Mouse (Mus musculus) layer of hippocampus, postnatal 25 days (tissue): ENCODE results near the gene Eefsec. TPM values are rescaled to one million over a fixed set of nuclear protein-coding genes. Genes with fewer than 3 reads are reported as not detected.

Experiments used
- DNase-seq, 2 experiments: peaks; one replicate each; pipeline ENCODE4 v3.0.0; 2022; ENCODE audit warnings: mixed read lengths in 2 of 2, low spot score in 1 of 2; ENCODE audit errors: extremely low spot score in 1 of 2
- total RNA-seq, 2 experiments: library from RNA; stranded (reverse); gene quantifications; 2 replicates each; pipeline ENCODE4 v1.2.3; 2021

The Eefsec gene
- total RNA-seq, 2 experiments from 2014 or later: 23.0 to 23.2 TPM

GRCm38 (mm10) chr6:88267970-88268369 is 178.4 kb downstream of the Eefsec start:
- DNase-seq: no peak

- DNase-seq: no peak
Observed at GRCm38 (mm10) chr6:88267068-88267467, 179.3 kb downstream of the Eefsec start.

DNA sequence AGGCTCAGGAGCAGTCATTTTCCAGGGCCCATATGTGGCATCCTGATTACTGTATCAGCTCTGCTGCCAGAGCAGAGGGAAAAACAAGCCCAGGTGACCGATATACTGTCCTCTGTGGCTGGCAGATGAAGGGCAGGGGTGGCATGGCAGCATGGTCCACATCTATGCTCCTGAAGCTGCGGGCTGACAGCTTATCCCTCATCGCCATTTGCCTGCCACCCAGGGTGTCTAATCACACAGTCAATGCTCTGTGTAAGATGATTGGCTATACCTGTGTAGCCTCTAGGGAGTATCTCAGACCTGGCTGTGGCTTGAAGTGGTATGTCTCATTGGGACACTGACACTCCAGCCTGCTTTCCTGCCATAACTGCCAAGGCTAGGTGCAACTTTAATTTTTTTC is 180.3 kb downstream of the Eefsec start:
- no peak for DNase-seq

- no peak for DNase-seq
Observed at GRCm38 (mm10) chr6:88265355-88265754, 181.0 kb downstream of the Eefsec start.

GRCm38 (mm10) chr6:88262160-88262559 is 184.2 kb downstream of the Eefsec start:
- DNase-seq: peak in 1 of 2 experiments; percentile 11

DNA sequence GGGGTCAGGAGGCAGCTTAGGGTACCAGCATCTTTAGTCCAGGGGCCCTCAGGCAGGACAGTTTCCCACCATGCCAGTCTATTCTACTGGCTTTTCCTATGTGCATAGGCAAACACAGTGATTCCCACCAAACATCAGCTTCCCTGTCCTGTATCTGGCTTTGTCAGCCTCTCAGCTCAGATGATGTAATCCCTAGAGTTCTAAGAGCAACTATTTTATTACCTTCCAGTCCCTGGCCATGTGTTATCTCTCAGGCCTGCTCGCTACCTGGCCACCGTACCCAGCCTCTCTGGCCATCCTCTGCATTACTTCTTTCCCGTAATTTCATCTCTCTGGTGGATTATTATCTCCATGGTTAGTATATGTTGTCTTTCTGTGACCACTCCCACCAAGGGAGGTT is 185.7 kb downstream of the Eefsec start:
- DNase-seq: no peak

DNA sequence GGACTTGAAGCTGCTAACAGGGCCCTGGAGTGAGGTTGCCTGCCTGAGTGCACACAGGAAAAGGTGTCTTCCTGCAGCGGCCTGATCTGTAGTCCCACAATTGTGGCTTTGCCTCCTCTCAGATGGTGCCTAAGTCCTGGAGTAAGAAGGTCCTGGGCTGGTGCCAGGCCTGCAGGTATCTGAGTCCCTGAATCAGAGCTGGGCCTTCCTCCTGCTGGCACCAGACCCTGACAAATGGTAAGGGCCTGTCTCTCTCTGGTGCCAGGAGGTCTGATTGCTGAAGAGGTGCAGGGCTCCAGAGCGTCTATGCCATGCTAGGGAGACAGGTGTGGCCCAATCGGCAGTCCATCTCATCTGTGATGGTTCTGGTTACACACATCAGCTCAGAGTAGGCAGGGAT is 186.7 kb downstream of the Eefsec start:
- no peak for DNase-seq

- DNase-seq: no peak
Observed at GRCm38 (mm10) chr6:88255435-88255834, 190.9 kb downstream of the Eefsec start.

GRCm38 (mm10) chr6:88254082-88254481 is 192.3 kb downstream of the Eefsec start:
- DNase-seq: no peak

DNA sequence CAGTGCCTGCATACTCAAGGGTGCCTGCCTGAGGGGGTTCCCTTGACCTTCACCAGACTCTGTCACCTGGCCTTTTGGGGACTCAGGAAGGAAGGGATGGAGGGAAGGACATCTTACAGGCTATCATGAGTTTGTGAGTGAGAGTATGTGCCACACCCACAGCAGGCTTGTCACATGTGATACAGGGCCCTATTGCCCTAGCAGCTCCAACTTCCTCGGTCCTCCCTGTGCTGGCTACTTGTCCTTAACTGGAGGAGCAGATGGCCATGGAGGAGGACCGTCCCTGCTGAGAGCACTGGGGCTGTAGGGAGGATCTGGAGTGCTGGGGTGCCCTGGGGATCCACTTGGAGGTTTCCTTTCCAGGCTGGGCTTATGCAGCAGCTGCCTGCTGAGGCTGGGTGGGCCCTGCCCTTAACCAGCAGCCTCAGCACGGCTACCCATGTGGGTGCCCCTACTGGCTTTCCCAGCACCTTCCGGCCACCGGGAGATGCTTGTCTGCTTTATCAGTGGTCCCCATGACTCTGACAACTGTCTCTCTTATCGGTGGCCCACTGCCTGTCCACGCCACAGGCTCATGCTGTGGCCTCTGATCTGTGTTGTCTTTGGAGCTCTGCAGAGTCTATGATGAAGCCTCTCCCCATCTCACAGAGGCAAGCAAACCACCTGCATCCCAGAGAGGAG is 194.4 kb downstream of the Eefsec start:
- no peak for DNase-seq

- DNase-seq: no peak
Observed at GRCm38 (mm10) chr6:88251396-88251795, 194.9 kb downstream of the Eefsec start.

- DNase-seq: no peak
Observed at GRCm38 (mm10) chr6:88249231-88249630, 197.1 kb downstream of the Eefsec start.

- DNase-seq: peak in 1 of 2 experiments; percentile 43
Observed at GRCm38 (mm10) chr6:88242604-88243003, 203.7 kb downstream of the Eefsec start.

DNA sequence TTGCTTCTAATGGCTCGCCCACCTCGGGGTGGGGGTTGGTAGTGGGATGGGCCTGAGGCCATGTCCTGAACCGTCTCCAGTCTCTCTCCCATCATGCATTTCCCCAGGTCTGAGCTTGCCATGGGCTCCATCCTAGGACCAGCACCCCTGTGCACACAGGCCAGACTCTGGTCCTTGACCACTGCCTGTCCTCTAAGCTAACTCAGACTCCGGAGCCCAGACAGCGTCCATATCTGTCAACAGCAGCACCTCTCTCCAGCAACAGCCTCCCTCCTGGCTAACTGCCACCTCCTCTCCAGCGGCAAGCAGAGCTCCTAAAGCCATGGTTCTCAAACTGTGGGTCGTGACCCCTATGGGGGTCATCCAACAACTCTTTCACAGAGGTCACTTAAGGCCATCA is 209.8 kb downstream of the Eefsec start:
- DNase-seq: no peak

DNA sequence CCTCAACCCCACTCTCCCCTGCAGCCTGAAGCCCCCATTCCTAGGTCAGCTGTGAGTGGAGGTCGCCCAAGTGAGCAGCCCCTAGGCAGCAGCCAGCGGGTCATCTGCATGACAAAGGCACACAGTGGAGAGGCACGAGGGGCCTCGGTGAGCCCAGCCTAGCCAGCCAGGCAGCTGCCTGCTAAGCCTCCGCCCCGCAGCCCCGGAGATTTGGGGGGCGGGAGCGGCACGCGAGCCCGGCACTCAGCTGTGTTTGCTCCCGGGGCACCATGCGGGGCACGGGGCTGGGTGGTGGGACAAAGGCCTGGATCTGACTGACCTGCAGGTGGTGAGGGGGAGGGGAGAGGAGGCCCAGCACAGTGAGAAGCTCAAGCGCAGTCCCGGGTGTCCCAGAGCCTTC is 210.4 kb downstream of the Eefsec start:
- DNase-seq: no peak

DNA sequence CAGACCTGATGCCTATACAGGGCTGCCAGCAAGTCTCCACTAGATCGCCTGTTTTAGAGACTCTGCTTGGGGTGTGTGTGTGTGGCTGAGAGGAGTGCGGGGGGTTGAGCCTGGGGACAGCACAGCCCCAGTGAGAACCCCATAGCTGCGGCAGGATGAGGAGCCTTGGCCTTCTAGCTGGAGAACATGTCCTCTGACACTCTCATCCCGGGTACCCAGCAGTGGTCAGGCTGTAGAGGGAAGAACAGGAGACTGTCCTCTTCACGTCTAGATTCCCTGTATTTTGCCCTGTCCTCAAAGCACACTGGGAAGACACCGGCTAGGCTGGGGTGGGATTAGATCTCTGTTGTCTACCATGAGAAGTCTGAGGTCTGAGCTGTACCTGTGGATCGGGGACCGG is 210.9 kb downstream of the Eefsec start:
- no peak for DNase-seq

DNA sequence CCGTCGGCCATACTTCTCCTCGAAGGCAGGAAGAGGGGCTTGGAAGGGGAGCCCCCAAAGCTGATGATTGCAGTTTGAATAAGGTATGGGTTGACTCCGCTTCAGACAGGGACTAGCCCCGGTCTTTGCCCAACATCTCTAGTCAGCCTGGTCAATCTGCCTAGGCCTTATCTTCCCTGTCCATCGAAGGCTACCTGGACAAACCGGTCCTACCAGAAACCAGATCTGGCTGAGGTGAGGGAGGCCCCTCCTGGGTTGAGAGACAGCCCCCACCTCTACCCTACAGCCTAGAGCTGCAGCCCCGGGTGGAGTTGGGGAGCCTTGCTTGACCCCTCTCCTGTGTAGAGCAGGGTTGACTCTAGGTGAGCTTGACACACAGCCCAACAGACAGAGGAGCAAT is 212.3 kb downstream of the Eefsec start:
- DNase-seq: no peak

- DNase-seq: no peak
Observed at GRCm38 (mm10) chr6:88232221-88232620, 214.1 kb downstream of the Eefsec start.

GRCm38 (mm10) chr6:88231821-88232220 is 214.5 kb downstream of the Eefsec start:
- no peak for DNase-seq

DNA sequence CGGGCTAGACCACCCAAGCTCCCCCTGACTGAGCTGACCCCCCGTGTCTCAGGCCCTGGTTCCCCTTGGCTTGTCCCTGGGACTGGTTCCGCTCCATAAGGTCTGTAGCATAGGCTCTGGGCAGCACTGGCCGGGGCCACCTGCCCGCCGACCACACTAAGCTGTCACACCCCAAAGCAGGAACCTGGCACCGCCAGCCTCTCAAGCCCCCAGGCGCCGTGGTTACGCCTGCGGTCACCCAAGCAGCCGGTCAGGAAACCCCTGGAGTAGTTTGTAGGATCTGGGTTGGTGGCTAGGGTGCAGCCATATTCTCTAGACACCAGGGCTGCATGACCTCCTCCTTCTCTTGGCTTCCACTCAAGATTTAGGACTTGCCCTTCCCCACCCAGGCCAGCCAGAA is 217.1 kb downstream of the Eefsec start:
- DNase-seq: no peak

GRCm38 (mm10) chr6:88227537-88227936 is 218.8 kb downstream of the Eefsec start:
- no peak for DNase-seq

DNA sequence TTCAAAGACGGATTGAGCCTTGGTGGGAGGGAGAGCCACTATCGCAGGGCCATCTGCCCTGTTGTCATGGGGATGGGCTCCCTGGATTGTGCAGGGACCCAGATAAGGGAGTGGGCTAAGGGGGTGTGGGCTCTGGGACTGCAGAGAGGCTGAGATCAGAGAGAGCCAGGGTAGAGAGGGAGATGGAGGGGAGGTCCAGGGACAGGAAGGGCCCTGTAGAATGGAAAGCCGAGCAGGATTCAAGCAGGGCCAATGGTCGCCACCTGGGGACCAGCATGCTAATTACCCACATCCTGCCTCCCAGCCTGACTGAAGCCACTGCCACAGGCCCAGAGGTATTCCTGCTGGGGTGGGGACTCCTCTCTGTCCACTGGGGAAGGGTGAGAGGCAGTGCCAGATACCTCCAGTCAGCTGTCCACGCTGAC is 219.8 kb downstream of the Eefsec start:
- no peak for DNase-seq

DNA sequence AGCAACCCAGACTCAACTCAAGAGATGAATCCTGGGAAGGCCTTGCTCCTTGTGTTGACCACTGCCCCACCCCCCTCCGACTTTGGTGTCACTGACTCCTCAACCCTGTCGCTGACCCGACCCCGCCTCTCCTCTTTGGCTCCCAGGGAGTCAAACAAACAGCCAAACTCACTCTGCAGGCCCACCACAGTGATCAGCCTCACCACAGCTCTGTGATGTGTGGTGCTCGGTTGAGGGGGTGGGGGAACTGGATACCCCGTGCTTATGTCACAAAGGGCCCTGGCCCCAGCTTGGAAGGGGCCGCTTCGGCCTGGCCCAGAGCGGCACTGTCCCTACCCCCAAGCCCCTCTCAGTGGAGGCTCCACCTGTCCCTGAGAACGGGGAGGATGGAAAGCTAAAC is 224.4 kb downstream of the Eefsec start, which contains the start of gene Dnajb8:
TSS of gene Dnajb8 (plus strand) at position 301 of the 400 bp plus-strand sequence.
- DNase-seq: no peak
